Mouse (Mus musculus): ENCODE measurements around the gene Slc25a5. TPM values are rescaled to one million over a fixed set of nuclear protein-coding genes. Genes with fewer than 3 reads are reported as not detected.

Slc25a5 gene
- polyA plus RNA-seq, 1 experiment from 2014 or later = 588 TPM

- WGBS = 13% methylated on average over 34 of the region's 45 CpGs
- Histone ChIP-seq H3K9me3 (ENCODE audit: control insufficient read depth, low read length) (no peaks in the 10 kb centered on the region), H3K9ac (ENCODE audit: low read depth, low read length) (peak overlapping the region; percentile 38; the same call in 1 of the 2 replicates), H3K4me1 (ENCODE audit: control insufficient read depth, insufficient read depth, low read length) (no peaks in the 10 kb centered on the region), H3K27me3 (replicated peaks; ENCODE audit: control insufficient read depth, insufficient read depth, low read length) (no peaks in the 10 kb centered on the region), H3K4me2 (ENCODE audit: low read depth, low read length) (peak overlapping the region; percentile 52), H3K36me3 (ENCODE audit: control insufficient read depth, insufficient read depth, low read length) (no peaks in the 10 kb centered on the region), H3K27ac (replicated peaks; ENCODE audit: low read depth, low read length) (peak overlapping the region; percentile 63), H3K4me3 (ENCODE audit: low read depth, low read length) (peak overlapping the region; percentile 38)
- ATAC-seq (ENCODE audit: low read depth) = peak; percentile 95
- DNase-seq (ENCODE audit: low spot score) = peak; percentile 92
Measured at GRCm38 (mm10) chrX:36807360-36808317, 12.2 kb downstream of the Slc25a5 start.

GRCm38 (mm10) chrX:36808318-36808683, 12.8 kb downstream of the Slc25a5 start:
- Histone ChIP-seq H3K27ac (replicated peaks; ENCODE audit: low read depth, low read length) (peak overlapping the region; percentile 63; the same call in 1 of the 2 replicates), H3K4me3 (ENCODE audit: low read depth, low read length) (peak overlapping the region; percentile 38), H3K9ac (ENCODE audit: low read depth, low read length) (no peak overlapping the region), H3K4me1 (ENCODE audit: control insufficient read depth, insufficient read depth, low read length) (no peaks in the 10 kb centered on the region), H3K27me3 (replicated peaks; ENCODE audit: control insufficient read depth, insufficient read depth, low read length) (no peaks in the 10 kb centered on the region), H3K4me2 (ENCODE audit: low read depth, low read length) (peak overlapping the region; percentile 52; the same call in 1 of the 2 replicates), H3K9me3 (ENCODE audit: control insufficient read depth, low read length) (no peaks in the 10 kb centered on the region), H3K36me3 (ENCODE audit: control insufficient read depth, insufficient read depth, low read length) (no peaks in the 10 kb centered on the region)
- no peak for DNase-seq (ENCODE audit: low spot score)
- ATAC-seq (ENCODE audit: low read depth) = peak; percentile 31
- 59% methylated on average over 6 of the region's 6 CpGs for WGBS

- Histone ChIP-seq H3K4me2 (ENCODE audit: low read depth, low read length) (no peak overlapping the region), H3K27ac (replicated peaks; ENCODE audit: low read depth, low read length) (no peak overlapping the region), H3K27me3 (replicated peaks; ENCODE audit: control insufficient read depth, insufficient read depth, low read length) (no peaks in the 10 kb centered on the region), H3K4me3 (ENCODE audit: low read depth, low read length) (no peak overlapping the region), H3K36me3 (ENCODE audit: control insufficient read depth, insufficient read depth, low read length) (no peaks in the 10 kb centered on the region), H3K9ac (ENCODE audit: low read depth, low read length) (no peak overlapping the region), H3K9me3 (ENCODE audit: control insufficient read depth, low read length) (no peaks in the 10 kb centered on the region), H3K4me1 (ENCODE audit: control insufficient read depth, insufficient read depth, low read length) (no peaks in the 10 kb centered on the region)
- DNase-seq (ENCODE audit: low spot score) (no peak), ATAC-seq (ENCODE audit: low read depth) (no peak)
- WGBS = 44% methylated on average over 5 of the region's 5 CpGs
Measured at GRCm38 (mm10) chrX:36811377-36811776, 15.9 kb downstream of the Slc25a5 start.

GRCm38 (mm10) chrX:36814161-36814836, 18.8 kb downstream of the Slc25a5 start:
- Histone ChIP-seq H3K9ac (ENCODE audit: low read depth, low read length) (no peak overlapping the region), H3K27ac (replicated peaks; ENCODE audit: low read depth, low read length) (no peak overlapping the region), H3K4me1 (ENCODE audit: control insufficient read depth, insufficient read depth, low read length) (no peaks in the 10 kb centered on the region), H3K4me2 (ENCODE audit: low read depth, low read length) (no peak overlapping the region), H3K27me3 (replicated peaks; ENCODE audit: control insufficient read depth, insufficient read depth, low read length) (no peaks in the 10 kb centered on the region), H3K4me3 (ENCODE audit: low read depth, low read length) (no peak overlapping the region), H3K36me3 (ENCODE audit: control insufficient read depth, insufficient read depth, low read length) (no peaks in the 10 kb centered on the region), H3K9me3 (ENCODE audit: control insufficient read depth, low read length) (no peaks in the 10 kb centered on the region)
- DNase-seq (ENCODE audit: low spot score) (no peak), ATAC-seq (ENCODE audit: low read depth) (no peak)
- 75% methylated on average over 8 of the region's 8 CpGs for WGBS

GRCm38 (mm10) chrX:36815022-36815421, 19.6 kb downstream of the Slc25a5 start:
- Histone ChIP-seq H3K27me3 (replicated peaks; ENCODE audit: control insufficient read depth, insufficient read depth, low read length) (no peaks in the 10 kb centered on the region), H3K9ac (ENCODE audit: low read depth, low read length) (no peak overlapping the region), H3K4me2 (ENCODE audit: low read depth, low read length) (no peak overlapping the region), H3K36me3 (ENCODE audit: control insufficient read depth, insufficient read depth, low read length) (no peaks in the 10 kb centered on the region), H3K9me3 (ENCODE audit: control insufficient read depth, low read length) (no peaks in the 10 kb centered on the region), H3K27ac (replicated peaks; ENCODE audit: low read depth, low read length) (no peak overlapping the region), H3K4me3 (ENCODE audit: low read depth, low read length) (no peak overlapping the region), H3K4me1 (ENCODE audit: control insufficient read depth, insufficient read depth, low read length) (no peaks in the 10 kb centered on the region)
- no peak for DNase-seq (ENCODE audit: low spot score)
- no peak for ATAC-seq (ENCODE audit: low read depth)
- 74% methylated on average over 4 of the region's 4 CpGs for WGBS

GRCm38 (mm10) chrX:36815439-36815838, 20.0 kb downstream of the Slc25a5 start:
- no peaks in the 10 kb centered on the region for H3K27me3 ChIP-seq (replicated peaks; ENCODE audit: control insufficient read depth, insufficient read depth, low read length)
- no peak overlapping the region for H3K4me2 ChIP-seq (ENCODE audit: low read depth, low read length)
- no peak overlapping the region for H3K4me3 ChIP-seq (ENCODE audit: low read depth, low read length)
- H3K36me3 ChIP-seq (ENCODE audit: control insufficient read depth, insufficient read depth, low read length) = no peaks in the 10 kb centered on the region
- H3K27ac ChIP-seq (replicated peaks; ENCODE audit: low read depth, low read length) = no peak overlapping the region
- ATAC-seq (ENCODE audit: low read depth) = no peak
- DNase-seq (ENCODE audit: low spot score) = no peak
- H3K9ac ChIP-seq (ENCODE audit: low read depth, low read length) = no peak overlapping the region
- no peaks in the 10 kb centered on the region for H3K9me3 ChIP-seq (ENCODE audit: control insufficient read depth, low read length)
- 72% methylated on average over 3 of the region's 4 CpGs for WGBS
- no peaks in the 10 kb centered on the region for H3K4me1 ChIP-seq (ENCODE audit: control insufficient read depth, insufficient read depth, low read length)

- ATAC-seq (ENCODE audit: low read depth) (no peak; the same call in 1 of the 2 replicates), DNase-seq (ENCODE audit: low spot score) (no peak)
- H3K4me2 ChIP-seq (ENCODE audit: low read depth, low read length) = peak overlapping the region; percentile 50
- H3K27ac ChIP-seq (replicated peaks; ENCODE audit: low read depth, low read length) = peak overlapping the region; percentile 49; the same call in 1 of the 2 replicates
- no peaks in the 10 kb centered on the region for H3K36me3 ChIP-seq (ENCODE audit: control insufficient read depth, insufficient read depth, low read length)
- no peaks in the 10 kb centered on the region for H3K27me3 ChIP-seq (replicated peaks; ENCODE audit: control insufficient read depth, insufficient read depth, low read length)
- H3K9ac ChIP-seq (ENCODE audit: low read depth, low read length) = peak overlapping the region; percentile 25; the same call in 1 of the 2 replicates
- WGBS = 32% methylated on average over 8 of the region's 8 CpGs
- no peaks in the 10 kb centered on the region for H3K9me3 ChIP-seq (ENCODE audit: control insufficient read depth, low read length)
- no peaks in the 10 kb centered on the region for H3K4me1 ChIP-seq (ENCODE audit: control insufficient read depth, insufficient read depth, low read length)
- H3K4me3 ChIP-seq (ENCODE audit: low read depth, low read length) = peak overlapping the region; percentile 16
Measured at GRCm38 (mm10) chrX:36816368-36816899, 21.0 kb downstream of the Slc25a5 start.

GRCm38 (mm10) chrX:36816953-36817441, 21.5 kb downstream of the Slc25a5 start:
- peak overlapping the region; percentile 25; the same call in 1 of the 2 replicates for H3K9ac ChIP-seq (ENCODE audit: low read depth, low read length)
- H3K27me3 ChIP-seq (replicated peaks; ENCODE audit: control insufficient read depth, insufficient read depth, low read length) = no peaks in the 10 kb centered on the region
- ATAC-seq (ENCODE audit: low read depth) (peak; percentile 82), DNase-seq (ENCODE audit: low spot score) (peak; percentile 62)
- H3K36me3 ChIP-seq (ENCODE audit: control insufficient read depth, insufficient read depth, low read length) = no peaks in the 10 kb centered on the region
- H3K4me3 ChIP-seq (ENCODE audit: low read depth, low read length) = peak overlapping the region; percentile 16
- H3K4me1 ChIP-seq (ENCODE audit: control insufficient read depth, insufficient read depth, low read length) = no peaks in the 10 kb centered on the region
- no peaks in the 10 kb centered on the region for H3K9me3 ChIP-seq (ENCODE audit: control insufficient read depth, low read length)
- peak overlapping the region; percentile 49; the same call in 1 of the 2 replicates for H3K27ac ChIP-seq (replicated peaks; ENCODE audit: low read depth, low read length)
- peak overlapping the region; percentile 50 for H3K4me2 ChIP-seq (ENCODE audit: low read depth, low read length)
- 18% methylated on average over 9 of the region's 10 CpGs for WGBS

All from embryonic facial prominence, embryonic 14.5 days (tissue).